Mouse (Mus musculus) liver, adult 2 months (tissue): Measurements from ENCODE around the gene Ipo9. TPM values are rescaled to one million over a fixed set of nuclear protein-coding genes. Genes with fewer than 3 reads are reported as not detected.

Experiments
- DNase-seq: peaks from one replicate; pipeline ENCODE4 v3.0.0-alpha.2; 2011; ENCODE audit warnings: low read depth, low spot score; ENCODE audit errors: extremely low read depth
- H3K27ac ChIP-seq: fragments of 200-500 bp; replicated peaks from 2 replicates; pipeline ENCODE4 v1.5.1; 2012; ENCODE audit warnings: low read depth, mild to moderate bottlenecking, control low read depth, inconsistent platforms, low read length; ENCODE audit not compliant: insufficient read depth
- H3K27me3 ChIP-seq: fragments of 200-500 bp; 2 replicates; pipeline ENCODE4 v1.6.1; 2012; ENCODE audit warnings: mild to moderate bottlenecking, moderate library complexity, low read length, inconsistent platforms; ENCODE audit not compliant: control insufficient read depth, insufficient read depth
- H3K36me3 ChIP-seq: fragments of 200-500 bp; 2 replicates; pipeline ENCODE4 v1.6.1; 2012; ENCODE audit warnings: low read length, inconsistent platforms; ENCODE audit not compliant: control insufficient read depth, insufficient read depth
- H3K4me1 ChIP-seq: fragments of 200-500 bp; 2 replicates; pipeline ENCODE4 v1.6.1; 2011; ENCODE audit warnings: low read length; ENCODE audit not compliant: control insufficient read depth, insufficient read depth
- H3K4me3 ChIP-seq: fragments of 200-500 bp; 2 replicates; pipeline ENCODE4 v1.5.1; 2011; ENCODE audit warnings: low read depth, mild to moderate bottlenecking, control low read depth, low read length, moderate library complexity; ENCODE audit not compliant: insufficient read depth
- H3K79me2 ChIP-seq: fragments of 200-500 bp; 2 replicates; pipeline ENCODE4 v1.6.1; 2012; ENCODE audit warnings: inconsistent platforms, mild to moderate bottlenecking, low read length, moderate library complexity; ENCODE audit not compliant: control insufficient read depth, insufficient read depth
- H3K9ac ChIP-seq: fragments of 200-500 bp; 2 replicates; pipeline ENCODE4 v1.6.1; 2012; ENCODE audit warnings: low read depth, mild to moderate bottlenecking, control low read depth, inconsistent platforms, low read length
- CTCF ChIP-seq: fragments of 200-500 bp; IDR thresholded peaks from 2 replicates; pipeline ENCODE4 v1.5.1; 2011; ENCODE audit warnings: low read depth, low read length, control low read depth
- POLR2A ChIP-seq: fragments of 200-500 bp; IDR thresholded peaks from 2 replicates; pipeline ENCODE4 v1.6.1; 2011; ENCODE audit warnings: low read length, control low read depth; ENCODE audit not compliant: insufficient read depth; ENCODE audit errors: extremely low read depth
- WGBS: fragments of 180-500 bp; shearing (Covaris S2); methylation state at CpG from one replicate; pipeline ENCODE4 v1.1.7; 2018; 5-methylcytosine and 5-hydroxymethylcytosine counted together
- polyA plus RNA-seq: library from polyadenylated mRNA; depleted of rRNA; stranded (reverse); fragments of >200 nt; gene quantifications from 2 replicates; pipeline ENCODE4 v1.2.3, GENCODE M21; 2012
- total RNA-seq: library from RNA; depleted of rRNA; stranded (reverse); fragments of >200 nt; gene quantifications from 2 replicates; pipeline ENCODE4 v1.2.3, GENCODE M21; 2014

The Ipo9 gene
- total and polyA plus RNA-seq, 2 experiments = 17.1 to 29.5 TPM

DNA sequence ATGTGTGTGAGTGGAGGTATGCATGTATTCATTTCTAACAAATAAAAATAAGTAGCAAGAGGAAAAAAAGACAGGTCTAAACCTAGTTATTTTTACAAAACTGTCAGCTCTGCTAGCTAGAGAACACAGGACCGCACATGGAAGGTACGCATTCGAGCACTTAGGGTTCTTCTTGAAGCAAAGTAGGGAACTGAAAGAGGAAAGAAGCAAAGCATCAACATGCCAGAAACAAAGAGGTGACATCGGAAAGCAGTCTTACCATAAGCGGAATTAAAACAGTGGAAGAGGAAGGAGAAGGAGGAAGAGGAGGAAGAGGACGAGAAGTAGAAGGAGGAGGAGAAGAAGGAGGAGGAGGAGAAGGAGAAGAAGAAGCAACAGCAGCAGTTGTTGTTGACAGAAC lies 2.9 kb downstream of the Ipo9 start:
- Histone ChIP-seq H3K9ac (no peak overlapping the region), H3K4me3 (no peak overlapping the region), H3K36me3 (no peaks in the 10 kb centered on the region), H3K4me1 (no peaks in the 10 kb centered on the region), H3K27ac (no peak overlapping the region), H3K27me3 (no peaks in the 10 kb centered on the region), H3K79me2 (peaks cover 14% of the 10 kb centered on the region; the same call in 1 of the 2 replicates)
- TF ChIP-seq CTCF (no peak), POLR2A (no peak)
- WGBS = 86% methylated on average over 6 of the region's 6 CpGs
- peak; percentile 42 for DNase-seq

DNA sequence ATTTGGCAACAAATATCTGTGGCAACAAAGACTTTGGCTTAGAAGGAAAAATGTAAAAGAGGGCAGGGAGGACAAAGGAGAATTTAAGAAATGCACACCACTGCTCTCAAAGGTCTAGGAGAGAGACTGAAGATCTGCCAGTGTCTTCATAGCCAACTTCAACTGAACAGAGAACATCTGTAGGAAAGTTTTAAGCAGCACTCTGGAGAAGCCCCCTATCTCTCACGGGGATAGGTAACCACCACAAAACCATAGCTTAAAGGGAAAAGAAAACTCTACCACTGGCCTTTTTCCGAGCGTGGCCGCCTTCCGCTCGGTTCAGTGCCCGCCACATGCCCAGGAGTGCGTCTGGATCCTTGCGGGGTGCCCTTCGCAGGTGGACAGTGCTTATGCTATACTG lies 3.7 kb downstream of the Ipo9 start:
- WGBS = 98% methylated on average over 10 of the region's 10 CpGs
- TF ChIP-seq POLR2A = no peak
- TF ChIP-seq CTCF = no peak
- Histone ChIP-seq H3K4me1 (no peaks in the 10 kb centered on the region), H3K27me3 (no peaks in the 10 kb centered on the region), H3K9ac (no peak overlapping the region), H3K36me3 (no peaks in the 10 kb centered on the region), H3K79me2 (peaks cover 14% of the 10 kb centered on the region; the same call in 1 of the 2 replicates), H3K4me3 (no peak overlapping the region), H3K27ac (no peak overlapping the region)
- no peak for DNase-seq

- Histone ChIP-seq H3K4me1 (no peaks in the 10 kb centered on the region), H3K27me3 (no peaks in the 10 kb centered on the region), H3K36me3 (peaks cover 15% of the 10 kb centered on the region), H3K4me3 (no peak overlapping the region), H3K27ac (no peak overlapping the region), H3K79me2 (peaks cover 3% of the 10 kb centered on the region; the same call in 1 of the 2 replicates), H3K9ac (no peak overlapping the region)
- no peak for TF ChIP-seq POLR2A
- no peak for TF ChIP-seq CTCF
- 90% methylated on average over 6 of the region's 6 CpGs for WGBS
- no peak for DNase-seq
Measured at GRCm38 (mm10) chr1:135422772-135423171, 7.5 kb downstream of the Ipo9 start.

- no peak overlapping the region for H3K4me3 ChIP-seq
- H3K9ac ChIP-seq = no peak overlapping the region
- peaks cover 37% of the 10 kb centered on the region for H3K36me3 ChIP-seq
- H3K27me3 ChIP-seq = no peaks in the 10 kb centered on the region
- peaks cover 2% of the 10 kb centered on the region; the same call in 1 of the 2 replicates for H3K4me1 ChIP-seq
- no peak overlapping the region for H3K27ac ChIP-seq
- no peaks in the 10 kb centered on the region for H3K79me2 ChIP-seq
- TF ChIP-seq POLR2A = no peak
- no peak for TF ChIP-seq CTCF
- DNase-seq = no peak
Measured at GRCm38 (mm10) chr1:135413996-135414395, 16.3 kb downstream of the Ipo9 start.

DNA sequence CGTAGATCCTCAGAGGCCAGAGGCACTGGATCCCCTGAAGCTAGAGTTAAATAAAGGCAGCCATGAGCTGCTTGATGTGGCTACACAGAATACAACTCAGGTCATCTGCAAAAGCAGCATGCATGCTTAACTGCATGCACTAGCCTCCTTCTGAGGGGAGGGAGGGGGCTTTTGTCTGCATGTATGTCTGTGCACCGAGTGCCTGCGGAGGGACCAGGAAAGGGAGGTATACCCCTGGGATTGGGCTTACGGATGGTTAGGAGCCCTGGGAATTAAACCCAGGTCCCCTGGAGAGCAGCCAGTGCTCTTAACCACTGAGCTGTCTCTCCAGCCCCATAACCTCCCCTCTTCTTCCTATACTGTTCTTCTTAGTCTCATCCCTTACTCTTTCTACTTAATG lies 18.2 kb downstream of the Ipo9 start:
- Histone ChIP-seq H3K36me3 (peaks cover 42% of the 10 kb centered on the region), H3K4me1 (peaks cover 2% of the 10 kb centered on the region; the same call in 1 of the 2 replicates), H3K27me3 (no peaks in the 10 kb centered on the region), H3K27ac (no peak overlapping the region), H3K9ac (no peak overlapping the region), H3K79me2 (no peaks in the 10 kb centered on the region), H3K4me3 (no peak overlapping the region)
- WGBS = 97% methylated on average over 4 of the region's 4 CpGs
- TF ChIP-seq CTCF (no peak), POLR2A (no peak)
- DNase-seq = no peak

DNA sequence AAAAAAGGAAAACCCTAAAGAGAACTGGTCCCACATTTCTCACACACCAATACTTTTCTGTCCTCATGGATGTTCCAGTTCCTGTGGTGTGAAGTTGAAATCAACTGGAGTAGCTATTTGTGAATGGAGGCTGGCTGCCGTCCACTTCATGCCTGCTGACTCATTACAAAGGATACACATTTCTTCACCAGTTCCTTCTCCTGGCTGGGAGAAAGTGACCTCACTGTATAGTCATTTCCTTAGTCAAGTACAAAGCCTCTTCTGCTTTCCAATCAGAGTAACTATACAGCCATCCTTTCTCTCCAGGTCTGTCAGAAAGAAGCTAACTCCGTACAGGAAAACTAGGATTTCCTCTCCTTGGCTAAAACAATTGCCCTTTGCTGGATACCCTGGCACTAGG lies 19.3 kb downstream of the Ipo9 start:
- Histone ChIP-seq H3K36me3 (peaks cover 38% of the 10 kb centered on the region), H3K79me2 (no peaks in the 10 kb centered on the region), H3K4me1 (peaks cover 2% of the 10 kb centered on the region; the same call in 1 of the 2 replicates), H3K9ac (no peak overlapping the region), H3K27me3 (no peaks in the 10 kb centered on the region), H3K27ac (0 out of 2 replicates have a peak overlapping the region, but pooled peaks have one; percentile 29), H3K4me3 (no peak overlapping the region)
- no peak for TF ChIP-seq POLR2A
- no peak for TF ChIP-seq CTCF
- 72% methylated on average over 2 of the region's 2 CpGs for WGBS
- DNase-seq = peak; percentile 33
